Mouse (Mus musculus): ENCODE measurements around the gene Gnpat.

The Gnpat gene

DNA sequence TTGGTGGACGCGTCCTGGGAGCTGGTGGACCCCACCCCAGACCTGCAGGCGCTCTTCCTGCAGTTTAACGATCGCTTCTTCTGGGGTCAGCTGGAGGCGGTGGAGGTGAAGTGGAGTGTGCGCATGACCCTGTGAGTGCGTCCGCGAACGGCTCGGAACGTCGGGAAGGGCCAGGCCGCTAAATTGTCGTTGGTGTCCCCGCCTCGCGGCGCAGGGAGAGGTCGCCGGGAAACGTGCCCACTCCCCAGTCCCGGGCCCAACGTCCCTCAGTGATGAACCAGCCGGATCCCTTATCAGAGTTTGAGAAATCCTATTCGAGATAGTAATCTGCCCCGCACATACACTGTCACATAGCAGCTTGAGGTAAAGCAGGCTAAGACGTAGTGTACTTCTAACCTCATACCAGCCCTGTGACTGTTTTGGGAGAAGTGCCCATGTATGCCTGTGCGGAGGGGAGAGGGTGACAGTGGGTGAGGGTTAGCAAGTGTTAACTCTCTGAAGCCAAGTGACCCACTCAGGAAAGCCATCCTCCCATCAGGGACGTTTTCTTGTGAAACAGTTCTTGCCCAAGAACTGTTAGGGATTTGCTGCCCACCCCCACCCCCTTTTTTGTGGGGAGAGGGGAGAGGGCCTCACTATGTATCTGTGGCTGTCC lies 35.5 kb downstream of the Gnpat start:
- DNase-seq (ENCODE audit: low read depth, low spot score), result no peak

DNA sequence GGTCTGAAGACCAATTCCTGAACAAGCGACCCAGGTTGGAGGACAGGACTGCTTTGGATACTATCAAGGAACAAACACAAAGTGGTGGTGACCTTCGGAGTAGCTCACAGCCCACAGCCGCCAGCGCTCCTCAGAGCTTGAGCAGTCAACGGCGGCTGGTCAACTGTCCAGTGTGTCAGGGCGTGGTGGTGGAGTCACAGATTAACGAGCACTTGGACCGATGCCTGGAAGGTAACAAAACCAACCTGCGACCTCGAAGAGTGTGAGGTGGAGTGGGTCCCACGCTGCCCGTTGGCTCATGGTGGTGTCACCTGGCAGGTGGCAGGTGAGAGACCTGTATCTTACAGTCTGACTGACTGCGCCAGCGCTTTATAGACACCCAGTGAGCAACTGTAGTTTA lies 40.4 kb downstream of the Gnpat start:
- DNase-seq (ENCODE audit: low read depth, low spot score), result no peak

DNA sequence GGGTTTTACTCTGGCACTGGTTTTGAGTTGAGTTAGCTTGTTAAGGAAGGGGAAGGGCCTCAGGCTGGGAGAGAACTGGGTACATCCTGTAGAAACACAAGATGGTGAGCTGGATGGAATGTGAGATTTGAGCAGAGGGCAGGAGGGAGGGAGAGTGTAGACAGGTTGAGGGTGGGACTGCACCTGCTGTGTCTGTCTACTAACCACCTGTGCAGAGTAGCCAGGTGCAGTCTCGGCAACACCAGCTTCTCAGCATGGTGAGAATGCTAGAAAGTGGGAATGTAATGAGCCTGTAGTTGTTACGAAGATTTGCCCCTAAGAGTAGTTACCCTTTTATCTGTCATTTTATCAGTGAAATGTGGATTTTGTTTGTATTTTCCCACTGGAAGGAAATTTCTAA lies 42.6 kb downstream of the Gnpat start:
- no peak for DNase-seq (ENCODE audit: low read depth, low spot score)

DNA sequence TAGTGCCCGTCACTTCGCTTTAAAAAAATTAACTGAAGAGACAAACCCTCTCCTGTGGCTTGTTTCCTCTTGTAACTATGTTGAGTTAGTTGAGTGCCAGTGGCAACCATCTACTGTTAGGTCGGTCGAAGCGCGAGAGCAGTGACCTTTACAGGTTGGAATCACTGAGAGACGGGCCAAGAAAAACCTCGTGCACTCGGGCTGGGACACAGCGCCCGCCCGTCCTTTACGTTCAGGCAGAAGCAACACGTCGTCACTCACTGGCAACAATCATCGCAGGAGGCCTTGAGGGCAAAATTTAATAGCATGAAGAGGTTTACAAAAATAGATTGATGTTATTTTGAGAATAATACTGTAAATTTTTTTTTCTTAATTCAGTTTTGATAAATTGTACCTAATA lies 47.1 kb downstream of the Gnpat start:
- DNase-seq (ENCODE audit: low read depth, low spot score), result no peak

DNA sequence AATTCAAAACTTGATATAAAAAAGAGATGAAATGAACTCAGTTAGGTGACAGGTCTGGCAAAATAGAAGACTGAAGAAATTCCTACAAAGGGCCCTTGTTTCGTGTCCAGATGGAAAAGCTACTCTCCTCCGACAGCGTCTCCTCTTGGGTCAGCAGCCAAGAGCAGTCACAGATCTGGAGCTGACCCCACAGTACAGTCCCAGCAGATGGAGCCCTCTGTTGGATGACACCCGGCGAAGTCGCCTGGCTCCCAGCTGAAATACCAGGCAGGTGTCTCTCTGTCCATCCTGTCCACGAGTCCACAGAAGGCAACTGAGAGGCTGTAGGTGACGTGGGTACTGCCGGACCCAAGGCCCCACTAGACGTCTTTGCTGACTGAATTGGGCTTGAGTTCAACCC lies 47.5 kb downstream of the Gnpat start:
- DNase-seq (ENCODE audit: low read depth, low spot score), result no peak

DNA sequence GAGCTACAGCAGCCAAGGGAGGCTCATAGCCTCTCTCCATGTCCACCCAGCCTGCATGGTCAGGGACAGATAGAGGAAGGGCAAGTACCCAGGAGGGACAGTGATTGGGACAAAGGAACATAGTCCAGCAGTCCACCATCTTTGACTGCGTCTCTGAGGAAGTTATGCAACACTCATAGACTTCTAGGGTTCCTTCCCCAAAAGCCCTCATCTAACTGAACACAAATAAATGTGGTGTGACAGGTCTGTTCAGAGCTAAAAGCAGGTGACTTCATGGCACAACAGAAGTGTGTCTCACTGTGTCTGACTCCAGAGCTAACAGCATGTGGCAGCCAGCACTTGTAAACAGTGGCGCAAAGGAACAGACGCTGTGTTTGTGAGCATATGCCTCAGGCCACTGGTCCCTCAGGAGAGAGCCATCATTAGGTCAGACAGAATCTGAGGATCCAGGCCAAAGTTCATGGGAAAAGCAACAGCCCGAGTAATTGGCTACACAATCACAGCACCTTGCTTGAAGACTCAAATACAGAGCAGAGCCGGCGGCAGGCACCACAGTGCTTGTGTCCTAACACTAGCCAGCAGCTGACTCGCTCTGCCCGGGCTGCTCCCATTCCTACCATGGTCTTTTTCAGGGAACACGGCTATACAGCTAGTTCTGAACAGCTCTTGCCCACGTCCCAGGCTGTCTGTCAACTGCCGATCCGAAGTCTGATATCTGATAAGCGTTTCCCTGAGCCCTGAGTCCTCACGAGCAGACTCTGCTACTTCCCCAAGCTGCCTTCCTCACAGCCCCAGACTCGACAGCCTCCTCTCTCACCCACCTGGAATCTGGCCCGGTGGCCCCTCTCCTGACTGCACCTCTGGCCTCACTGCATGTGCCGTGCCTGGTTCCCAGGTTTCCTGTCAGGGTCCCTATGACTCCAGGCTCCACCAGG lies 49.4 kb downstream of the Gnpat start:
- no peak for DNase-seq (ENCODE audit: low read depth, low spot score)

DNA sequence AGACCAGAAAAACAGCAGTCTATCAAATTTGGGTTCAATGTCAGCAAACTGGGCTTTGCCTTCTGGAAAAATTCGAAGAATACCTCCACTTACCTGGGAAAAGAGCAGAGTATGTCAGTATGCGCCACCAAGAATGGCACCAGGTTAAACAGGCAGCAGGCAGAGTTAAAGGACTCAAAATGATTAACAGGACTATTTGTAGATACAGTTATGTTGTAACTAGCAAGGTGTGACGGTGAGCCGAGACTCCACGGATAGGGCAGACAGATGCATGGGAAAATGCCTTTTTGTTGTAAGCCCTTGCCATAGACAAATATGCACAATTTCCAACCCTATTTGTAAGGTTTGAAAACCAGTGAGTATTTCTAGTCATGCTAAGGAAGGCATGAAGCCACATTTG lies 51.2 kb downstream of the Gnpat start:
- DNase-seq (ENCODE audit: low read depth, low spot score), result no peak

DNA sequence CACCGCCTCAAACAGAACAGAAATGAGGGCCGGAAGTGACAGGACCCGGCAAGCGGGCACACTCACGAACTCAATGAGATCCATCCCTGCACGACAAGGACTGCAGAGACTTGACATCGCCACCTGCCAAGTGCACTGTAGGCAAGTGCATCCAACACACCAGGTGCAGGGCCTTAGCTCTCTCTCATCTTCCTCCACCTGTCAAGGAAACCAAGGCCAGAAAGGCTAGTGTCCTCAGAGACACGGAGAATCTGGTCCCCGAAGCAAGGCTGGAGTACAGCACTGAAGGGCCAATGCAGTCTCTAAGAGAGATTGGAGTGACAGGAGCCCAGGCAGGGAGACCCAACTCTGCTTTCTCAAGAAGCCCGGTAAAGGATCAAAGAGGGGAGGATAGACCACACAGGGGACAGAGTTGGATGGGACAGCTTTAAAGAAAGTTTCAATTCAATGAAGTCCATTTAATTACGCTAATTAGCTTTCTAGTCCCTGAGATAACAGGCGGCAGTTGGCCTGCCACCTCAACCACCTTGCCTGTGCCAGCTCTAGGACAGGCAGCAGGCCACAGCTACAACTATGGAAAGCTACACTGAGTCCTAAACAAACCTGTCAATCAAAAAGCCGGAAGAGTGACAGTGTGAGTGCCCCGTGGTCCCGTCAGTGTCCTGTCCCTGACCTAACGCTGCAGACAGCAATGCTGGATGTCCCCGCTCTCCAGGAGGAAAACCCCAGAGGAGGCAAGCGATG lies 55.1 kb downstream of the Gnpat start:
- DNase-seq (ENCODE audit: low read depth, low spot score), result no peak

DNA sequence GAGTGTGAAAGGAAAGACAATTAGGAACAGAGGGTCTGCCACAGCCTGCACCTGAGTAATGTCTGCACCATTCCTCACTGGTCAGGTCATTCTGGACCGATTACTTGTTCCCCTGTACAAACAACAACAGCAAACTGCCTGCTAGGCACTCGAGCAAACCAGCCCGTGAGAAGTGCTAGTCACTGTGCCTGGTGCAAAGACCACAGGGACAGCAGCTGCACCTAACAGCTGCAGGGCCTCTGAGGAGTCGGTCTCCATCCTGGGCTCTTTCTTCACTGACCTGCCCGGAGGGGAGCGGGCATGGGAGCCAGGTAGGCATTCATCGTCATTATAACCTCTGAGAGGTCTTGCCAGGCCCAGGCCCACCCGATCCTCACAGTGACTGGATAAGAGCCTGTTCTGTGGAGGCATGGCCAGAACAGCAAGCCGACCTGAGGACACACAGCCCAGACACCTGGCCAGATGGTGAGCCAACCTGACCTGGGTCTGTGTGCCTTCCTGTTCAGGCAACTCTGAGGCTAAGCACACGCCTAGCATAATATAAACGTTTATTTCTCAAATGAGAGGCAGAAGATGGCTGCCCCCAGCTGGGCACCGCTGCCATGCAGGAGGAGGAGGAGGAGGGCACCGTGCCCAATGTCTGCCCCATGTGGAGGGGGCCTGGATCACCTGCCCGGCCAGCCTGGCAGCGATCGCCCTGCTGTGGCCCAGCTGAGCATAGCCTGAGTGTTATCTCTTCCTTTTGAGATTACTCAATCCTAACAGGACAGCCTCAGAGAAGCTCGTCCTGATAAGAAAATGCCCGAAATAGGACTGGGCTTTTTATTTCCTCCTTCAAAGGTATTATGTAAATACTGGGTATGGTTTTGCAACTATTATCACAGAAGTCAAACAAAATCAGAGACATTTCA lies 58.8 kb downstream of the Gnpat start:
- peak; percentile 57 for DNase-seq (ENCODE audit: low read depth, low spot score)

DNA sequence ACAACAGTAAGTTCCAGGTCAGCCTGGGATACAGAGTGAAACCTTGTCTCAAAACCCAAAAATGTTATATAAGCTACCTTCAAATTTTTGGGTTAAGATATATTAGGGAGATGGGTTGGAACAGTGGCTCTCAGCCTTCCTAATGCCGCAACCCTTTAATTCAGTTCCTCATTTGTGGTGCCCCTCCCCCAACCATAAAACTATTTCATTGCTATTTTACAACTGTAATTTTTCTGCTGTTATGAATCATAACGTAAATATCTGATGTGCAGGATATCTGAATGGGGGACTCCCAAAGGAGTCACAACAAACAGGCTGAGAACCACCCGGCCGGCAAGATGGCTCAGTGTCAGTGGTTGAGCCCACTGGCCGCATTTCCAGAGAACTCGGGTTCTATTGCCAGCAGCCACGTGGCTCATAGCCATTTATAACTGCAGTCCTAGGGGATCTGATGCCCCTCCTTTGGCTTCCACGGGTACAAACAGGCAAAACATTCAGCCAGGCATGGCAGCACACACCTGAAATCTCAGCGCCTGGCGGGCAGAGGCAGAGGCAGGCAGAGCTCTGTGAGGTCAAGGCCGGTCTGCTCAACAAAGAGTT lies 59.8 kb downstream of the Gnpat start:
- no peak for DNase-seq (ENCODE audit: low read depth, low spot score)

DNA sequence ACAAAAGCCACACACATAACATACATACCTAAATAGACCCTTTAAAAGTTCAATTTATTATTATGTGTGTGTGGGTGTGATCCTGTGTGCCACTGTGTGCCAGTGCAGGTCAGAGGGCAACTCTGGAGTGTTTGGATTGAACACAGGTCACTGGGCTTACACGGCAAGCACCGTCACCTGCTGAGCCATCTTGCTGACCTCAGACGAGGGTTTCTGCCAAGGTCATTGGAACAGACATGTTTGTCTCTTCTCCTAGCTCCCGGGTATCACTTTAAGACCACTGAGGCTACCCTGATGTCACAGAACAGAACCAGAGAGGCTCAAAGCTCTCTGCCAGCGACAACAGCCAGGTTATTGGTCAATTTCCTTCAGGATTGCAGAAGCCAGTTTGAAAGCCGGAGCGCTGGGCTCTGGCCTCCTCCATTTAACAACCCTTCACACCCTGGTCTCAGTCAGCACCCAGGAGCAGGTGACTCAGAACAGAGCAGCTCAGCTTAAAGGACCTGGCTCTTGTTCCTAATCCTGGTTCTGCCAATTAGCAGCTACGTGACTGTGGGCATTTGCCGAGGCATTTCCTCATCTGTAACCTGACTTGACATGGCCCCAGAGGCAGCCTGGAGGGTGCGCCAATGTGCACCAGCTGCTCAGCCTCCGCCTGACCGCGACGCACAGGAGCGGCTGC lies 61.3 kb downstream of the Gnpat start:
- peak; percentile 89 for DNase-seq (ENCODE audit: low read depth, low spot score)

DNA sequence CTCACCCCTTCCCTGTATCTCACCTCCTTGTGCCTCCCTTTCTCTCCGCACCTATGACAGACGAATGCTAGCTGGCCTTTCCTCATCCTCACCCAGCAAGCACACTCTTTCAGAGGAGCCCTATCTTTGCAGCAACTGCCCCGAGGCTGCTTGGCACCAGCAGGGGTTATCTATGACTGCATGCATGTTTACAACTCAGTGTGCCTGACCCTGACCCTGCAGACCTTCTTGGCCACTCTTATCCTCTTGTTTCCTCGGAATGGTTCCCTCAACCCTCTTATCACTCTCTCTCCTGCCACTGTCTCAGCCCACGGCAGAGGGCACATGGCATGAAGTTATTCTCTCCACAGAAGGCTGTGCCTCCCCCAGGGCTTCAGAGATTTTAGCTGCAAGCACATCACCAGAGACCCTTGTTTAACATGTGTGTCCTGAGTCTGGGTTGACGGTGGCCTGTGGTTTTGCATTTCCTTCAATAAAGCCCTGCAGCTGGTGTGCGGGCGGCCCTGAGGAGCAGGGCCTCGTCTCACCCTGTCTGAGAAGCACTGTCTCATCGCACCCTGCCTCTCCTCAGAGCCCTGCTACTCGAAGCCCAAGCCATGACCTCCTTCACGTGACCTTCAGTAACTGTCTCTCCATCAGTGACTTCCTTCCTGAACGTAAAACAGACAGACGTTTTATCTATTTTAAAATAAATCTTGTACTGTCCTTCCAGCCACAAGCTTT lies 62.9 kb downstream of the Gnpat start:
- no peak for DNase-seq (ENCODE audit: low read depth, low spot score)

DNA sequence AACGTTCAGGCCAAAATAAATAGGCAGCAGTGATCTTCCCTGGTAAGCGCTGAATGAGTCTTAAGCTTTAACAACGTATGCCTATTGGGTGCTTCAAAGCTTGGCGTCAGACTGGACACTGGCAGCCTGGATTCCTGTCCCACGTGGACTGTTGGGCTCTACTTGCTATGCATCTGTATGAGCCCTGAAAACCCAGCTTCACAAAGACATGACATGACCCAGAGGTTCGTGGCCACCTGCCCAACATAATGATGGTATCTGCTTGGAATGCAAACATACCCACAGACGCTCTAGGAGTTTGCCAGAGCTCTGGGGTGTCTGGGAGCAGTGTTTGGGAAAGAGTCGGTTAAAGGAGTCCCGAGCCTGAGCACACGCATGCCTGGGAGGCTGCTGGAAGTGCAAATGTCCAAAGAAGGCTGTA lies 63.5 kb downstream of the Gnpat start:
- peak; percentile 45 for DNase-seq (ENCODE audit: low read depth, low spot score)

DNA sequence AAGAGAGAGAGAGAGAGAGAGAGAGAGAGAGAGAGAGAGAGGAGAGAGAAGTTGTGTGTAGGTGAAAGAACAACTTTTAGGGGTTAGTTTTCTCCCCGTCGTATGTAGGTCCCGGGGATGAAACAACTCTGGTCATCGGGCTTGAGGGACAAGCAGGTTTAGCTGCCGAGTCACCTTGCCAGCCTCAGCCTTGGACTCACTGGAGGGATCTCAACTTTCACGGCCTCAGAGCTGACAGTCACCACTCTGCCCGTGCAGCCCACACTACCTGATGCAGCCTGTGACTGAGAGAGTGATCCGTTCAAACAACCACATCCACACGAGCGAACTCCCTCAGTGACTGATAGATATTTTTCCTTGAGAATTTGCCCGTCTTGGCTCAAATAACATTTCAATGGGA lies 66.2 kb downstream of the Gnpat start:
- peak; percentile 70 for DNase-seq (ENCODE audit: low read depth, low spot score)

DNA sequence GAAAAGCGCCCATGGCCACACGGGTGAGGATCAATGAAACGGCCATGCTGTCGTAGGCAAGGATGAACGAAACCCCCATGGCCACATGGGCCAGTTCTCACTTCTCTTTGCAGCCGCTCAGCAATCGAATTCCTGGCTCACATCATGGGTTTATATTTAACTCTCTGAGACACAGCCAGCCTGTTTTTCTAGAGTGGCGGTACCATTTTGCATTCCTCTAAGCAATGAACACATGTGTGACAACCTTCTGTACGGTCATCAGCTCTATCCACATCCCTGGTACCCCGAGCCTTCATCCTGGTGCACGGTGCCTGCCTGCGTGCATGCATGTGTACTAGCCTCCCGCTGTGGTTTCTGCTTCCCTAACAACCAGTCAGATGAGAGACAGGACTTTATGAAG lies 67.3 kb downstream of the Gnpat start:
- no peak for DNase-seq (ENCODE audit: low read depth, low spot score)

DNA sequence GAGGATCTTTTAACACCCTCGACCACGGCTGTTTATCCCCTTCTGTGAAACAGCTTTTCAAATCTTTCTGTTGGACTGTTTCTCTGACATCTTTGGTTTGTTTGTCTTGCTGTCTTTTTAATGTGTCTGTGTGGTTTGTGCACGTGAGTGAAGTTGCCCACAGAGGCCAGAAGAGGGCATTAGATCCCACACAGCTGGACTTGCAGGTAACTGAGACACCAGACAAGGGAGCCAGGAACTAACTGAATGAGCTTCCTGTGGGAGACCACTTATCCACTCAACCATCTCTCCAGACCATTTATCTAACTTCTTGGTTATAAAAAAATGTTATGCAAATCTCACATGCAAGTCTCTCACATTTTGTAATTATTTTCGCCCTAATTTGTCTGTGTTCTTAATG lies 67.8 kb downstream of the Gnpat start:
- no peak for DNase-seq (ENCODE audit: low read depth, low spot score)

DNA sequence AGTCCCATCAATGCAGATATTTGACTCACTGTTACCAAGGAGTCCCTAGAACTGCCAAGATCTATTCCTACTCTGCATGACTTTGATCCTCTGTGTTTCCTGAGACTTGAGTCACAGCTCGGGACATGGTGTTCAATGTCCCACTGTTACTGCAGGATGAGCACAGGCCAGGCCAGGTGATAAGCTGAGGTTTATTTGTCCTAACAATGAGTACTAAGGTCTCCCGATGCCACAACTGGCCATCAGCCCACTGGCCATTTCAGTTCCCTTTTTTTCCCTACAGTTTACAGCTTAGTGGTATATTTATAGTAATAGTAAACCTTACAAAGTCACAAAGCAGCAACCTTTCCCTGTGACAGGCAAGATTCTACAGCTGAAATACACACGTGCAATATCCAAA lies 69.6 kb downstream of the Gnpat start:
- DNase-seq (ENCODE audit: low read depth, low spot score), result no peak

DNA sequence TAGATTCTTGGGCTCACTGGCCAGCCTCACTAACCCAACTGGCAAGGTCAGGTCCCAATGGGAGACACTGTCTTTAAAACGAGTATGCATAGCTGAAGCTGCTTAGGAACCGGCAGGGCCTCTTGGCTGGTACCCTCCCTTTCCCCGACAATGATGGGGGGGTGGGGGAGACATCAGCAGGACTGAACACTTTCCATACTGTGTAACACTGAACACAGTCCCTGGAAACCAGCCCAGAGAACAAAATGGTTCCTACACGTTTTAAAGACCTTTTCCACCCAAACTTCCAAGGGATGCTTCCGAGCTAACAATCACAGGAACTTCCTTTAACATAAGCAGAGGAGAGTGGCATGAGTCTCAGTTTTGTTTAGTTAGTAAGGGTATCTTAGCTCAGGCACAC lies 72.3 kb downstream of the Gnpat start:
- DNase-seq (ENCODE audit: low read depth, low spot score), result no peak

DNA sequence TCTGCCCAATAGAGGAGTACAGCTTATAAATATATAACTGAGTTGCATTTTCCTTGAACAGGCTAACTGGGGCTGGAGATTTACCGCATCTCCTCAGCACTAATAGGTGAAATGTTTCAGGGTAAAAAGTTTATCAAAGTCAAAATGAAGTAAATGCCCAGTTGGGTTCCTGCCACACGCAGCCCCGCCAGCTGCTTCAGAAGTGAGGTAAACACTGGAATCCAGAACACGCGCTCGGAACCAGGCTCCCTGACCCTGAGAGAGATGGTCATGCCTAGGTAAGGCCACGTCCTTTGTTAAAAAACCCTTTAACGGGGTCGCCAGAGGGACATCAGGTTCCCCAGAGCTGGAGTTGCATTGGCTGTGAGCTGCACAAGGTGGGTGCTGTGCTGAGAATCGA lies 73.9 kb downstream of the Gnpat start:
- no peak for DNase-seq (ENCODE audit: low read depth, low spot score)

DNA sequence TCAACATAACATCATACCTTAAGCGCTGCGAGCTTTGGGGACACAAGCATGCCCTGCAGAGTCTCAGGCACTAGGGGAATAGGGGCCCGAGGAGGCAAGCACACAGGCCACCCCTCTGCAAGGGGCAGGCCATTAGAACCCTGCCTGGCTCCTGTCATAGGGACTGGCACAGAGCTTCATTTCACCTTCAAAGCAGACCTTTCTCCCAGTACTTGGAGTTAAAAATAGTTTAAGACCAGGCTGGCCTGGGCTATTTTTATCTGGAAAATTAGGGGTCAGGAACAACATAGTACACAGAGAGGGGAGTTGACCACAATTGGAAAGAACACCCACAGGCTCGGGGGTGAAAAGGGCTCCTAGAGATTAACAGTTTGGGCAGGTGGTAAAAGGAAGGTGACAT lies 74.5 kb downstream of the Gnpat start:
- peak; percentile 49 for DNase-seq (ENCODE audit: low read depth, low spot score)
